Mouse (Mus musculus) embryonic facial prominence, embryonic 12.5 days (tissue): ENCODE measurements around the gene Tspyl2. TPM values are rescaled to one million over a fixed set of nuclear protein-coding genes. Genes with fewer than 3 reads are reported as not detected.

ENCODE experiments used
- polyA plus RNA-seq: library from polyadenylated mRNA; unstranded; fragments of >200 nt; fragmentation: Nextera tagmentation; extraction: Ambion mirVana; gene quantifications from 2 replicates; pipeline ENCODE4 v1.2.1, GENCODE M21; 2016

The Tspyl2 gene
- polyA plus RNA-seq, 1 experiment from 2014 or later = 42.4 TPM

Other genes starting within 250 kb of the Tspyl2 start
- 2.4 and 2.7 TPM in 2 replicates for gene Iqsec2, start 198.2 kb downstream of the Tspyl2 start, polyA plus RNA-seq
- 52.5 and 57.7 TPM in 2 replicates for gene Kdm5c, start 109.4 kb downstream of the Tspyl2 start, polyA plus RNA-seq
- 21.1 and 25.3 TPM in 2 replicates for gene Kantr, start 14.9 kb downstream of the Tspyl2 start, polyA plus RNA-seq
- 5.3 and 5.9 TPM in 2 replicates for gene Gpr173, start 26.3 kb upstream of the Tspyl2 start, polyA plus RNA-seq
- gene Cldn34a, start 220.9 kb upstream of the Tspyl2 start, polyA plus RNA-seq = not detected in 2 replicates